Mouse (Mus musculus): Measurements from ENCODE around the gene Trim56. TPM values are rescaled to one million over a fixed set of nuclear protein-coding genes. Genes with fewer than 3 reads are reported as not detected.
A peak's percentile ranks its signal among the peaks of the same experiment; 100 is the strongest.

Trim56 gene
- total RNA-seq, 2 experiments from 2014 or later, result 13.6 to 13.8 TPM

DNA sequence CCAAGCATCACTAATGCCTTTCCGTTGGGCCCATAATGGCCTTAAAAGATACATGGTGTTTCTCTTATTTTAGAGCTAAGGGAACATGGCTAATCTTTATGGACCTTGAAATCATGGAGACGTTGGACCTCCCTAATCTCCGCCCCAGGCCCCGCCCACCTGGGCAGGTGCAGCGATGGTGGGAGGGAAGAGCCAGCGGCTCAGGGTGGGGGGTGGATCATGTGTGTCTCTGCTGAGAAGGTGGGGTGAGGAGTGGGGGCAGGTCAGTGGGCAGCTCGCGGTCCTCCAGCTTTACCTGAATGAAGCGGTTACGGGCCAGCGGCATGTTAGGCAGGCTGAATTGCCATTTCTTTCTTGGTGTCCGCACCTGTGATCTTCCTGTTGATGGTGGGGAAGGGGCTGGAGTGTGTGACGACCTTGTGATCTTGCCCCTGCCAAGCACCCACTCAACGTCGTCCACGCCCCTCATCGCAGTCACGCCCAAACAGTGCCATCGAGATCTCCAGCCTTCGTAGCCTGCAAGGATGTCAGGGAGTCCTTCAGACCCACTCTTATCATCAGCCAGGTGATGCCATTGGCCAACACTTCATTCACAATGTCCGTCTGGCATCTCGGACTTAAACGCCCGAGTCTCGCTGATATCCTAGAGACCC, 5.9 kb downstream of the Trim56 start:
- no peak for DNase-seq (ENCODE audit: low spot score in 2 of 2)

DNA sequence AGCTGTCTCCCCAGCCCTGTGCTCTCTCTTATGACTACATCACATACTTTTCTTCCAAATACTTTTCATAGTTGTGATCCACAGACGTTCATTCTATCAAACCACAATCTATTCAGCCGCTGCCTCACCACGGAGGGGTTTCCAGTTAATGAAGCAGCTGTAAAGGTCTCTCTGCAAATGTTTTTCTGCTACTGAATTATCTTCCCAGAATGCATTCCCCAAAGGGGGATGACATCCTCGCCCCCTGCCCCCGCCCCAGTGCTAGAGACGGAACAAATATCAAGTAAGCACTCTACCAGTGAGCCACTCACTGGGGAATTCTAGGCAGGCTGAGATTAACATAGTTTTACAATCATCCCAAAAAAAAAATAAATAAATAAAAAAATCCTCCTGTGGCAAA, 7.9 kb downstream of the Trim56 start:
- no peak for DNase-seq (ENCODE audit: low spot score in 2 of 2)

DNA sequence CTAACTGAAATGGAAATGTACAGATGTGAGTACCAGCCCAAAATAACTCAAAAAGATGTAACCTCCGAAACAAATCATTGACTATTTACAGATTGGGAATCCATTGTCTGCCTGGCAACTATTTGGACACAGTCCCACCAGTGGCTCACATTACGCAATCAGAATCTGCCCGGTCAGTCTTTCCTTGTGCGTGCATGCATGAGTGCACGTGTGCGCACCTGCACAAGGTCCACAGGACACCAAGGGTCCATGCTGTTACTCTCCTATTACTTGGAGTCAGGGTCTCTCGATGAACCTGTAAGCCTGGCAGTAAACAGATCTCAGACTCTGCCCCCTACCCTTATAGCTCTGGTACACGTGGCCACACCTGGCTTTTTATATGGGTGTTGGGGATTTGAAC, 8.3 kb downstream of the Trim56 start:
- DNase-seq (ENCODE audit: low spot score in 2 of 2), result no peak

DNA sequence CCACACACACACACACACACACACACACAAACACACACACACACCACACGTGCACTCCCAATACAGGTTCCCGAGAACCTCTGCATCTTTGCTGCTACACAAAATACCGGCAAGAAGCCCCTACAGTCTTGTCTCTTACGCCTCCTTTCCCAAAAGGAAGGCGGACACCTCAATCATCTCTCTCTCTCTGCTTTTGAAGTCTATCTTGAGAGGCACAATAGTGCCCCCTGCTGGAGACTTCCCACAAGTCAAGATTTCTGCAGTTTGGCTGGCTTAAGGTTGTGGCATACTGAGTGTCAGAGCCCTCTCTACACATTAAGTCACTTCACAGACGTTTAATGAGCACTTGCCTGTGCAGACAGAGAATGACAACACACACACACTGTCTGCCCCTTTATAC, 9.0 kb downstream of the Trim56 start:
- DNase-seq (ENCODE audit: low spot score in 2 of 2), result peak; percentile 61 to 77

DNA sequence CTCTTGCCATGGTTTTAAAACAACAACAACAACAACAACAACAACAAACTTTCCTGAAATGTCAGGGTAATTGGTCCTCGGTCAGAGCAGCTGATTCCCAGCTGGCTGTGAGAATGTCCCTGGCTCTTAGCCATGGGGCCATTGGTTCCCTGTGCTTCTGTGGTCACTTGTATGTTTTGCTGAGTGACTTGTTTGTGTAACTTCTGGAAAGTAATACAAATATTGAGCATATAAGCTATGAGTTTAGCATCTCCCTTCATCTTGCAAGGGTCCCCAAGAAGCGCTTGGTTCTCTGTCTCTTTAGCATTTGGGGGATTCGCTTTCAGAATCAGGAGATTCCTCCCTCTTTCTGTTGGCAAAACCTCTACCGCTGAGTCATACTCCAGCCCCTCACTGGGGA, 9.6 kb downstream of the Trim56 start:
- no peak for DNase-seq (ENCODE audit: low spot score in 2 of 2)

DNA sequence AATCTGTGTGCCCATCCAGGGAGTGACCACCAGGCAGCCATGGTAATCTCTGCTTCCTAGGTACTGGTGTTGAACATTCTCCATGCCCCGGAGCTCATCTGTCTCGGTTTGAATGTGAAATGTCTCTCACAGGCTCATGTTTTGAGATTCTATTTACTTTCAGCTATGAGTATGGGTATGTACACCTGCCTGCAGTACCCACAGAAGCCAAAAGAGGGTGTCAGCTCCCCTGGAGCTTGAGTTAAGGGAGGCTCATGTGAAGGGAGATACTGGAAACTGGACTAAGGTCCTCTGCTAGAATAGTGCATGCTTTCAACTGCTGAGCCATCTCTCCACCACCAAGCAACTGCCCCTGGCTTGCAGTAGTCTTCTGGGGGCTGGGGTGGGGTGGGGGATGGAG, 12.0 kb downstream of the Trim56 start:
- DNase-seq (ENCODE audit: low spot score in 2 of 2), result no peak

DNA sequence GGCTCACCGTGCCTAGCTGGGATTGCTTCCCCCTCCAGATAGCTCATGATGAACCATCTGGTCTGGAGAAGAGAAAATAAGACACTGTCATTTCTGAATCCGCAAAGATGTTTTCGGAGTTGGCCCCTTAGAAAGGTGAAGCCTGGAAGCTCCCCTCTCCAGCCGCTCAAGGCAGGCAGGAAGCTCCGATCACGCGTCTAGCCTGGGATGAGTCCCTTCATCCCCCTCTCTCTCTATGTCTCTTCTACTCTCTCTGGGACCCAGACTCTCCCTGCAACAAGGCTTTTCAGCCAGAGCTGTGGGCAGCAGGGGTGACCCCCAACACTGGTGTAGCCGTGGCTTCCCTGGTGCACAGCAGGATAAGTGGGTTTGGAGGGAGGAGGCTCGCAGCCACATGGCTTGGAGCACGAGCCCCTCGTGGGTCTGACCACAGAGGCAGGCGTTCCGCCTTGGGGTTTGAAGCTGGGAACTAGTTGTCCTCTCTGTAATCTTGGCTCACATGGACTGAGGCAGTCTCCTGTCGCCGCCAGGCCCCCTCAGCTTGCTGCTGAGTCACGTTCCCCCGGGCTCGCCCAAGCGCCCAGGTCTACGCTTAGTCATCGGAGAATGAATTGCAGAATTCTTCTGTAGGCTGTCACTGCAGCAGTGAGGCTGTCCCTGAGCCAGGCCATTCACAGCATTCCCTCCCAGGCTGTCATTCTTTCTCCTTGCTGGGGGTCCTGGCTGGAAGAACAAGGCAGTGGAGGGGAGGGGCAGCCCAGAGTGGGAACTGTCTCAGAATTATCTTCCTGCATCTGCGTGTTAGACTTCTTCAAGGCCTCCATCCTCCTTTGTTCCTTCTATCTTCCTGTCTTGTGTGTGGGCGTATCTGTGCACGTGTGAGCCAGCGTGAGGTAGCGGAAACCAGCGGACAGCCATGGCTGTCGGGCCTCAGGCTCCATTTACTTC, 13.2 kb downstream of the Trim56 start:
- no peak for DNase-seq (ENCODE audit: low spot score in 2 of 2)

DNA sequence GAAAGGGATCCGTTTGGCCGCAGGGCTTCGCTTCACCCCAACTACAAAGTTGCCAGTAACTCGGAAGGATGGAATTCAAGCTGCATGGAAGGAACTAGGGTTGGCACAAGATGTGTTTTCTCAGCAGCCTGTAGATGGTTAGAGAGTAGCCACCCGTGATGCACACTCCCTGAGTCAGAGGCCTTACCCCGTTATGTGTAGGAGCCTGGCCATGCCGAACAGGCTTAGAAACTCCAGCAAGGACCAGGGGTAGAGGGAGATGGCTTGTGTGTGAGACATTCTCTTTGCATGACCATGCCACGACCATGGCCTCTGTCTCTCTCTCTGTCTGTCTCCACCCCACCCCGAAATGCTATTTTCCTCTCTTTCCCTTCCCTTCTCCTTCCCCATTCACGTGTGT, 13.9 kb downstream of the Trim56 start:
- DNase-seq (ENCODE audit: low spot score in 2 of 2), result no peak

DNA sequence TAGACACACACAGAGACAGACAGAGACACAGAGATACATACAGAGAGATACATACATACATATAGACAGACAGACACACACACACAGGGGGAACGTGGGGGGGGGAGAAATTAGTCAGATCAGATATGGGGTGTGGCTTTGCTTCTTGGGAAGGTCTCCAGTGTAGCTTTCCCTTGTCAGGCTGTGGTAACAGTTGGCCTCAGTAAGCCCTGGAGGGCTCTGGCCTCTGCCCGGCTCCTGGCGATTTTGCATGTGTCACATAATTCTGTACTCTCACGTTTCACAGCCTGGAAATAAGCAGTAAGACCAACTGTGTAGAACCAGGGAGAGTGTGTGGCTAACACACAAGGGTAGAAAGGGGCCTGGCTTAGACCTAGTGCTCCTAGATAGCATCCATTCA, 15.3 kb downstream of the Trim56 start:
- no peak for DNase-seq (ENCODE audit: low spot score in 2 of 2)

DNA sequence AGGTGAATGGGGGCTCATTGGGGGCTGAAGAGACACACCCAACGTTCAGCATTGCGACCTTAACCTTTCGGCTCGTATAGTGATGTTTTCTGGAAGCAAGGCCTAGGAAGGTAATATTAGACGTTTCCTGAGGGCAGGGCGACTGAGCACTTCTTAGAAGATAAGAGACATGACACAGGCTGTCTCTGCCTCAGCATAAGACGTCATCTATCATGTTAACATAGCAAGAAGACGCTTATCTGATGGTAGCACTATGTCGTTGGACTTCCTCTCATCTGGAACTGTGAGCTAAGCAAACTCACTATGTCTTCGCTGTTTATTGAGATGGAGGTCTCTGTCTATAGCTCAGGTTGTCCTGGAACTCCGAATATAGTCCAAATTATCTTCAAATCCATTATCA, 17.6 kb downstream of the Trim56 start:
- DNase-seq (ENCODE audit: low spot score in 2 of 2), result no peak

DNA sequence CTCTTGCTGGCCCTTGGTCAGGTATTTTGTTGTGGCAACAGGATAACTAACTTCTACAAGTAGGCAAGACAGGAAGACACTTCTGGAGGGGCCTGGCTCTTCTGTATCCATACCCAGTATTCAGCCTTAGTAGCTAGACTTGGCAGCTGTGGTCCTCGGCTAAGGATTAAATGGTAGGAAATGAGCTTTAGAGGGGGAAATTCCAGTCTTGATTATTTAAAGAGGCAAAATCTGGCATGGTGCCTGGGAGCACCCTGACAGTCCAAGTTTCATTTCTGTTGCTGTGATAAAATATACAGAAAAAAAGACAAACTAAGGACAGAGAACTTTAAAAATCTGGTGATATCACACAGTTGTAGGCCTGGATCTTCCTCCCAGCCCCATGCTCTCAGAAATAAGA, 20.0 kb downstream of the Trim56 start:
- peak in 1 of 2 experiments; percentile 59 for DNase-seq (ENCODE audit: low spot score in 2 of 2)

DNA sequence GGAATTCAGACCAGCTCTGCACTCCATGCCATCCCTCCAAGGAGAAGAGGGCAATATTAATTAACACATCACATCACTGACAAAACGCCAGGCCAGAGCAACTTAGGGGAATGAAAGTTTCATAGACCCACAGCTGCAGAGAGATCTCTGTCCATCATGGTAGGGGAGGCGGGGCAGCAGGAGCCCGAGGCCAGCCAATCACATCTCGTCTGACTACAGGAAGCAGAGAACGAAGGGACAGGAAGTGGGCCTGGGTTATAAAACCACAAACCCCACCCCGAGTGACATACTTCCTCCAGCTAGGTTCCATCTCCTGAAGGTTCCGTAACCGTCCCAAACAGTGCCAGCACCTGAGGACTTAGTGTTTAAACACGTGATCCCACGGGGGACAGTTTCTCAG, 20.9 kb downstream of the Trim56 start:
- no peak for DNase-seq (ENCODE audit: low spot score in 2 of 2)

DNA sequence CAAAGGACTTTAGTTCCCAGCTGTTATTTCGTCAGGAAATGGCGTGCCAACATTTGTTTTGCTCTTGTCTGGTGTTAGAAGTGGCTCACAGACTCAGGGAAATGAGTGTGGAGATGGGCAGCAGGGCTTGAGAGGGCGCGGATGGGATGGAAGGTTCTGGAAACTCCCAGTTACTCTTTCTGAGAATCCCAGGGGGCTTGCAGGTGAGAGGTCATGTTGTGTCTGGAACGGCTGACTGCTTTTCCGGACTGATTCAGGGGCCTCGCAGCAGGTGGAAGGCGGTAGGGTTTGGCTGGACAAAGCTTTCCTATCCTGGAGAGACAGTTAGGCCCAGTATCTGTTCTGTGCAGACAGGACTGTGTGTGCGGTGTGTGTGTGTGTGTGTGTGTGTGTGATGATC, 22.3 kb downstream of the Trim56 start:
- no peak for DNase-seq (ENCODE audit: low spot score in 2 of 2)

DNA sequence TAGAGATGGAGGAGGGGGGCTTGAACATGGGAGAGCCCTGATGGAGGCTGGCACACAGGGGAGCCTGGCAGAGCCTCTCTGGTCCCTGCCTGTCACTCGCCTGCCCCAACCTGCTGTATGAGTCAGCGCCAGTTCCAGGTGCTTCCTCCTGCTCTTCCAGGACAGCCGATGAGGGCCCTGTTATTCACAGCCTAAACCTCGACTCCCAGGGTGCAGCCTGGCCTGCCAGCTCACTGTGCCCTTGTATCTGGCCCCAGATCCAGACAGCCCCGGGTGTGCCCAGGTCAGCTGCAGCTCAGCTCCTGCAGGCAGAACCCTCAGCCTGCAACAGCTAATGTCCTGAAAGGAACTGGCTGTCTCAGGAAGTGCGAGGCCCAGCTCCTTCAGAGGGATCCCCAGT, 24.4 kb downstream of the Trim56 start:
- no peak for DNase-seq (ENCODE audit: low spot score in 2 of 2)

DNA sequence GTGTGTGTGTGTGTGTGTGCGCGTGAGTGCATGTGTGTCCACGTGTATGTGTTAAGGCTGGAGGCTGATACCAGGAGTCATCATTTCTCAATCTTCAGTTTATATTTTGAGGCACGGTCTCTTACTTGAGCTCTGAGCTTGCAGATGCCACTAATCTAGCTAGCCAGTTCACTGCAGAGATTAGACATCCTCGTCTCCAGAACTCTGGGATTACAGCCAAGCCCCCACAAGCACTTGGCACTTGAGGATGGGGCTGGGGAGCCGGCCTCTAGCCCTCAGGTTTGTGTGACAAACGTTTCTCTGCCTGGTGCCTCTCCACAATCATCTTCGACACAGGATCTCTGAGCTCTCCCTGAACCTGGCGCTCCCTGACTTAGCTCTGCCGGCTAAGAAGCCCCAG, 25.1 kb downstream of the Trim56 start:
- no peak for DNase-seq (ENCODE audit: low spot score in 2 of 2)

DNA sequence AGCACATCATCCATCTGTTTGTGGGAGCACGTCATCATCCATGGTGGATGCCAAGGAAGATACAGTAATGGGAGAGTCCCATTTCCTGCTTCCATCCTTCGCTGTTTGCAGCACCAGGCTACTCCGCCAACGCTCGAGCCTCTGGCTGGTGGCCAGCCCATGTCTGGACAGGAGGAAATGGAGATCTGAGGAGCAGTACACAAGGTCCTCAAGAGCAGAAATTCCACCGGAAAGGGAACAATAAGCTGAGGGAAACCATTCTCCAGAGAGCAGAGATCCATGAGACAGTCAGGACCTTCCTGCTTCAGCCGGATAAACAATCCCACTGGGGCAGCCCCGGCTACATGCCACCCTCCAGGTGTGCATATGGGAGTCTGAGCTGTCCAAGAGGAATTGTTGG, 28.6 kb downstream of the Trim56 start:
- DNase-seq (ENCODE audit: low spot score in 2 of 2), result no peak

DNA sequence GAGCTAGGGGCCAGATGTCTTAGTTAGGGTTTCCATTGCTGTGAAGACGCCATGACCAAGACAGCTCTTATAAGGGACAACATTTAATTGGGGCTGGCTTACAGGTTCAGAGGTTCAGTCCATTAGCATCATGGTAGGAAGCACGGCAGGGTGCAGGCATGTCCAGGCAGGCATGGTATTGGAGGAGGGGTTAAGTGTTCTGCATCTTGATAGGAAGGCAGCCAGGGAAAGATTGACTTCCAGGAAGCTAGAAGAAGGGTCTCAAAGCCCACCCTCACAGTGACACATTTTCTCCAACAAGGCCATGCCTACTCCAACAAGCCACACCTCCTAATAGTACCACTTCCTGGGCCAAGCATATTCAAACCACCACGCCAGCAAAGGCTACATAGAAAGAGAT, 30.3 kb downstream of the Trim56 start:
- DNase-seq (ENCODE audit: low spot score in 2 of 2), result no peak

DNA sequence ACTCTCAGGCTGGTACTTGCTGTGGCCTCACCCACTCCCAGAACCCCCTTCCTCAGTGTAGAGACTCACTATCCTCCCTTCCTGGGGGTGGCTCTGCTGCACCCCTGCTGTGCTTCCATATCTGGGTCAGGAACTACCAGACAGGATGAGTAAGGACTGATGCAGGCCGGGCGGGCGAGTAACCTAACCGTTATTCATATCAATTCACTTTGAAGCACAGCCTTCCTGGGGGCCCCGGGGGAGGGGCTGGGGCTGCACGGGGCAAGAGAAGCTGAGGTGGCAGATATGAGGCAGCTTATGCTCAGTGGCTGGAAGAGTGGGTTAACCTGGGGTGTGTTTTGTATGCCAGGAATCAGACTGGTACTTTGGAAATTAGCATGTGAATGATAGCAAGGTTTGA, 31.0 kb downstream of the Trim56 start:
- DNase-seq (ENCODE audit: low spot score in 2 of 2), result no peak

DNA sequence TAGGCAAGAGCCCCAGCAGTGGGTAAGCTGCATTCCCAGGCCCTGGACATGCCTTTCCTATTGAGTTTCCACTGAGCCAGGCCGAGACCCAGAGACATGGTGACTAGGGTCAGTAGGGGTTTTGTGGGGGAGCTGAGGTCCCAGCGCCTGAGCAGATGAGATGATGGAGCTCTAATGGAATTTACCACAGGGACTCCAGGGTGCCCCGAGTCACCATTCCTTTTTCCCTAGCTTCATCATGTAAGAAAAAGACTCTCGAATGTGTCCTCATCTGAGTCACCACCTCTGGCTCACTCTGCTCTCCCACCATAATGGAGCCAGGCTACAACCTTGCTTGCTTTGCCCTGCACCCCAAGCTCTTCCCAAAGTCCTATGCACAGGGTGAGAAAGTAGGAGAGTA, 33.0 kb downstream of the Trim56 start:
- no peak for DNase-seq (ENCODE audit: low spot score in 2 of 2)

DNA sequence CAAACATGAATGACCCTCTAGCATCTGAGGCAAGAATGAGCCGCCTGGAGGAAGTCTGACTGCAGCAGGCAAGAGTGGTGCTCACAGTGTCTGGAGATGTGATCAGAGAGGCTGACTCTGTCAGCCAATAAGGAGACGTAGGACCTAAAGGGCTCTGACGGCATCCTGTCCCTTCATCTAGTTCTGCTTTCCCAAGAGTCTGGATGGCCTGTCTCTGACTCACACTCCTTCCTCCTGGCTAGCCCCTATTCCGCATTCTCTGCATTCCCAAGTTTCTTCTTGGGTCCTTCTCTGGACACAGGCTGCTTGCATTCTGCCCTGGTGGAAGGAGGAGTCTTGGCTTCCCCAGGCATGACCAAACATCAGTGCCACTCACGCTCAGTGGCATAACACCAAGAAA, 36.2 kb downstream of the Trim56 start:
- DNase-seq (ENCODE audit: low spot score in 2 of 2), result no peak

DNA sequence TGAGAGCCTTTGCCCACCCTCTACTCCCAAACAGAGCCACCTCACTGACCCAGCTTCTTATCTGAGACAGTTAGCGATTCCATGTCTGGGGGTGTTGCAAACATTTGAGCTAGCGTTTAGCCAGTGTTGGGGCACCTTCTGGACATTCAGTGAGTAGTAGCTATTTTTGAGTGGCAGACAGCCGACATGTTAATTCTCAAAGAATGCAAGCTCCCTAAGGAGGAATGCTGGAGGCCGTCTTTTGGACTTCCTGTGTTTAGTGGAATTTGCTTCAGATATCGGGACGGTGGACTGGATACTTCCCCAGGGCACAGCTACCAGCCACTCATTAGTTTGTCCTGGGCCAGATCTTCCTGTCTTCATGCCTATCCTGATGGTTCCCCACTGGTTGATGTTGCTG, 37.4 kb downstream of the Trim56 start:
- no peak for DNase-seq (ENCODE audit: low spot score in 2 of 2)

DNA sequence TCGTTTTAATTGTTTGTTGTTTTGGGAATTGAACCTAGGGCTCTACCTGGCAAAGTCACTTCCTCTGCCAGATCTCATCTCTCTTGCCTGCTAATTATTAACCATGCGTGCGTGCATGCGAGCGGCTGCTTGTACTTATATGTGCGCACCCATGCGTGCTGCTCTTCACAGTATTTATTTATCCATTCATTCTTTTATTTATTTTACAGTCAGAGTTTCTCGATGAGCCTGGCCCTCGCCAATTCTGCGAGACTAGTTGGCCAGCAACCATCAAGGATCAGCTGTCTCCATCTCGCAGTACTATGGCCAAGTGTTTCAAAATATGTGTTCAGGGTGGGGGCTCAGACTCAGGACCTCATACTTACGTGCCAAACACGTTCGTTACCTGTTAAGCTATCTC, 38.0 kb downstream of the Trim56 start:
- DNase-seq (ENCODE audit: low spot score in 2 of 2), result peak in 1 of 2 experiments; percentile 38

DNA sequence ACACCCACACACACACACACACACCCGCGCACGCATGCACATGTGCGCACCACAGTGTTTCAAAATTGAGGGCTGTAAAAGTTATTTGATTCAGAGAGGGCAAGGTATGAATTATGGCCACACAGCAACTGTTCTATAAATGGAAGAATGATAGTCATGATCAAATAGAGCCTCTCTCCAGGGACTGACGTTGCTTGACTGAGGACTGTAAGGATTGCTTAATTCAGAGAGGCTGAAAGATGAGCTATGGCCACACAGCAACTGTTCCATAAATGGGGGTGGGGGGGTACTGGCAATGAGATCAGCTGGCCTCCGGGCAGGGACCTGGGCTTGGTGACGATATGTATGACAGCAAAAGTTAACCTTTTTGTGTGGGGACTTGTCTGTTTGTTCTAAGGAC, 38.8 kb downstream of the Trim56 start:
- DNase-seq (ENCODE audit: low spot score in 2 of 2), result no peak

Data from gastrocnemius, postnatal 4 days (tissue).